Mouse (Mus musculus) gastrocnemius, postnatal 36 days (tissue): ENCODE measurements at regions not wholly inside any gene's neighbourhood (a gene's known extent, or its start where the extent isn't known, plus 50 kb on each side); places are given as distances from the start of the nearest gene placed in this dataset.

Experiments used
- DNase-seq, 2 experiments: peaks; one replicate each; pipeline ENCODE4 v3.0.0; 2022
- intact Hi-C: fragments of 180-260 bp; cut with DNase I; formaldehyde crosslinking; loops from one replicate; pipeline ENCODE4 v1.15.1; 2025

DNA sequence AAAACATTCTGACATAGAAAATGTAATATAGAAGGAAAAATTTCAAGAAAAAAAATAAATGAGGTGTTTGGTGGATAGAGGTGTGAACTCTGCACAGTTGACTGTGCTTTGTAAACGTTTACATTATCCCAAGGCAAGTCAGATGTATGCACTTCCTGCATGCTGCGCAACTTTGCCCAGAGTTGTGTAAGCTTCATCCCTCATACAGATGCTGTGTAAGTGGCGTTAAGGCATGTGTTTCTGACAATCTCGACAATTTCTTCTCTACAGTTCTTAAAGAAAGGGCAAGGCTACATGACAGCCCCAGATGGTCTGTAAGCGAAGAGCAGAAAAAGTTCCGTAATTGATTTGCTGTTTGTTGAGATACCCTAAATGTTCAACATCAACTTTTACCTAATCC lies 476.6 kb upstream of the Pitx2 start:
- DNase-seq, result no peak
- intact Hi-C loops, result no loop called here

DNA sequence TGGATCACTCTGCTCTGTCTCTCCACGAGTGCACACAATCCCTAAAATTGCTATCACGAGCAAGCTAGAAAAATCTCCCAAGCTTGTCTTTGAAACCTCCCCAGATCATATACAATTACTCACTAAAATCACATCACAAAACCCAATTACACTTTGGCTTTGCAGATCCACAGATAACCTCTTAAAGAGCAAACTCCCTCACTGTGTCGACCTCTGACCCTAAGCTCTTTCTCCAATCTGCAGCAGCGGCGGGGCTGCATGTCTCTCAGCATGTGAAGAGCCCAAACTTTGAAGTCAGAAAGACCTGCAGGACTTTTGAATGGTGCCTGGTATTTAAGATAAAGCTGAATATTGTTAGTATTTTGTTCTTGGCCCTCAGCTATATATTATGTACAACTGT lies 479.4 kb upstream of the Pitx2 start:
- no peak for DNase-seq
- intact Hi-C loops, result no loop called here

DNA sequence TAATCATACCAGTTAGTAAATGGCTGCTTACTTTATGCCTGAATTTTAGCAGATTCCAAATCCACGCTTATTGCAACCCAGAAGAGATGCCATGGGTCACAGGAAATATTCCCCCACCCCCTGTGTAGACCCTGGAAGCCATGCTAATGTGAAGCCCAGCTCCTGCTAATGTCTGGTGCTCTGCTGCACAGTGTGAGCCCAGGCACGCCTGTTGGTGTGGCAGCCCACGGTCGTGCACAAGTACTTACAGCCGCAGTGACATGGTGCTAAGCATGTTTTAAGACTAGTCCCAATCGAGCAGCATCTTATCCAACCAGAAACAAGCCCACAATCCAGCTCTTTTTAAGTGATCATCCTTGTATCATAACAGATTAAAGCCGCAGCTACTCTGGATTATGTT lies 480.5 kb upstream of the Pitx2 start:
- intact Hi-C loops, result no loop called here
- DNase-seq, result no peak

DNA sequence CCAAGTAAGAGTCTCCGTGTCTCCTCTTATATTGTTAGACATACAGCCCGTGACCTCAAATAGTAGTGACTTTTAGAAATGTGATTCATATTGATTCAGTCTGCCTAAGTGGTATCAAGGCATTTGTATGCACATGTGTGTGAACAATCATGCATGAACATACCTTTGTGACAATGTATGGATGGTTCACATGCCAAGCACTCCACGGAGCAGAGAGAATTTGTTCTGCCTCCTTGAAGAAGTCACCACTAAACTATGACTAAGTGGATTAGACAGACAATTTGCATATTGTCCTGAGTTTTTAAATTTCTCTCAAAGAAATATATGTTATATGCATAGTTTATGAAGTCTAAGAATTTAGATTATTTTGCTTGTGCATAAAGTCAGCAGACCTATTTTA lies 492.4 kb upstream of the Pitx2 start:
- no peak for DNase-seq
- intact Hi-C loops, result no loop called here

DNA sequence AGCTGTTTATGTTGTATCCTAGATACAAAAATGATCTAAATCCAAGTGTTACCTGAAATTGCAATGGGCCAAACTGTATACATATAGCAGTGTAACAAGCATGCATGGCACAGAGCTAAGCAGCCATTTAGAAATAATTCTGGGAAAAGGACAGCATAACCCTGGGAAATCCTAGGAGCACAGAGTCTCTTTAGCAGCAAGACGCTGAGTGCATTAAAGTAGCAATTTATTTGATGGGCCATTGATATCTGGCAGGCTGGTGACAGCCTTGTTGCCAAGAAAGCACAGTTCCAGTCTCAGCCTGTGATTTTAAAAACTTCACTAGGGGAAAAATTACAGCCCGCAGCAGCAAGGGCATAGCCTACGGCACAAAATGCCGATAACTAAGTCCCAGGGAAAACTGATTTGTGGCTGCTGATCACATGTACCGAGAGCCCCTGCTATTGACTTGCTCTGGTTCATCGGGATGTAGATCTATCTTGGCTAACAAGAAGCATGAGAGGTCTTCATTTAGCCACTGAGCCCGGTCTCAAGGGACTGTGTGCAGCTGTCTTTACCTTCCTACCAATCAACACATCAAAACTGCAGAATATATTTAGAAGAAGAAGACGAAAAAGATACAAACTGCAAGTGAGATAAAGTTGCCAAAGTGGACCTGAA lies 531.1 kb upstream of the Pitx2 start:
- intact Hi-C loops, result no loop called here

DNA sequence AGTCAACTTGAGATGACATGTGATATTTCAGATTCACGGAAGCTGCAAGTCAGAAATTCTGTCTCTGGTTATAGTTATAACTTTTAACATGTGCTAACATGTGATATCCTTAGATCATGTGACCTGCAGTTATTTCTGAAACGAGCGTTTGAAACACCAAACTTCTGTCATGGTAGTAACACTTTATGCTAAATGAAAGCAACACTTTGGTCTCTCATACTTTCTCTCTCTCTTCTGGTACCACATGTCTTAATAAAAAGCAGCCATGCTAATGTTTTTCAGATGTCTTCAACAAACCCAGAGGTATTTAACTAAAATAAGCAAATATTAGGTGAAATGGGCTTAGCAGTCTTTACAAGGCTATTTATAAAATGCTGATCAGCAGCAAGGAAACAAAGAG lies 534.5 kb upstream of the Pitx2 start:
- intact Hi-C loops, result no loop called here
- DNase-seq, result no peak

More for the DNA sequence above, 531.1 kb upstream of the Pitx2 start:
- DNase-seq, result no peak

DNA sequence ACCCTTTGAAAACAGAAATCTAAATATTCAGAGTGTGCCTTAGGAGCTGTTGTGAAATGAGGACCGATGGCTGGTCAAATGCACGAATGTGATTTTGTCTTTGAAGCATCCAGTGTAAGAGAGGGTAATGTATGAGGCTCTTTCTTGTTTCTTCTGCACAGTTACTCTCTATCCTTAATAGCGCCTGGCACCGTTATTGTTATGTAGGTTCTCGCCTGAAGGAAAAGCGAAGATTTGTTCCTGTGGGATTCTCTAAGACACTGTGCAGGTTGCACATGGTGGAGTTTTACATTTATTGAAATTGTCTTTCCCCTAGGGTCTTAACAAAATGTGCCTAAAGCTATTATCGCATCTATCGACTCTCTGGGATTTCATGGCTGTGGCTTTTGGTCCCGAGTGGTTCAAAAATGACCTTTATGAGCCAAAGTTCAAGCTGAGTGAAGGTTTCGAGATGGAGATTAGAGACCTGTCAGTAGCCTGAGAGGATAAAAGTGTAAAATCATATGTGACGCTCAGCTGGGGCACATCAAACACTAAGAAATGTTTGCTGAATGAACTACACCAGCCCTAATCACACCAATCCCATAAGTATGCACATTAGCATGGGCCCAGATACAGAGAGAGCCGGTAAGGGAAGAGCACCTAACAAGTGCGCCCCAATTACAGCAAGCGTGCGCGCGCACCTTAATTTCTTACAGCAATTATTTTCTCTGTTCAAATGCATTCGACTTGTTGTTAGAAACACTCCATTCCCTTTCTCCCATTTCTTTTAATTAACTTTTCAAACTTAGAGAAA lies 562.5 kb upstream of the Pitx2 start:
- DNase-seq, result no peak
- intact Hi-C loops, result no loop called here

DNA sequence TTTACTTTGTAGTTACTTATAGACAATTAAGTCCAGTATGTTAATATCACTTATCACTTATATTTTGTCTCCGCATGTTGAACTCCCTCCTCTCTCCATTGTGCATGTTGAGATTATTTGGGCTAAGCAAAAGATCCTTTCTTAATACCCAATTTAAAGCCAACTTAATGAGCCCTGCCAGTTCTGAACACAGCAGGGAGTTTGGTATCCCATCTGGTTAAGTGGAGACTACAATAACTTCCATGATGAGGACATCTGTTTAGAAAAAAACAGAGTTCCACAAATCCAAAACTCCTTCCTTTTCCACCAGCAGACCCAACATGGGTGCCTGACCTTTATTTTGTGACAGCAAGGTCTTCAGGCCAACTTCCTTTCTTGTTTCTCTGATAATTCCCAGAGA lies 572.0 kb upstream of the Pitx2 start:
- intact Hi-C loops, result no loop called here

DNA sequence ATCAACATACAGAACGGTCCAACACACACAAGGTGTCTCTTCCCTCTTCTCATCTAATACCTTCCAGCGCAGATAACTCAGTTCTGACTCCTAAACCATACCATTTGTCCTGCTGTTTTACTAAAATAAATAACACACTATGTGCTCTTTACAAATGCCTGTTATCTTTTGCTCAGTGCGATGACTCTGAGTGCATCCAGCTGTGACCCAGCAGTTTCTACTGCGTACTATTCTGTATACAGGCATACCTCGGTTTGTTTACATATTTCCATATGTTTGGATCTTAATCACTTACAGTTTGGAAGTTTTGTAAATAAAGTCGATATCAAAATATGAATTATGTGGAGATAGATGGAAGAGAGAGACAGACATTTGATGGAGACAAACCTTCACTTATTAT lies 583.0 kb upstream of the Pitx2 start:
- intact Hi-C loops, result no loop called here
- DNase-seq, result no peak

More for the DNA sequence above, 572.0 kb upstream of the Pitx2 start:
- no peak for DNase-seq

DNA sequence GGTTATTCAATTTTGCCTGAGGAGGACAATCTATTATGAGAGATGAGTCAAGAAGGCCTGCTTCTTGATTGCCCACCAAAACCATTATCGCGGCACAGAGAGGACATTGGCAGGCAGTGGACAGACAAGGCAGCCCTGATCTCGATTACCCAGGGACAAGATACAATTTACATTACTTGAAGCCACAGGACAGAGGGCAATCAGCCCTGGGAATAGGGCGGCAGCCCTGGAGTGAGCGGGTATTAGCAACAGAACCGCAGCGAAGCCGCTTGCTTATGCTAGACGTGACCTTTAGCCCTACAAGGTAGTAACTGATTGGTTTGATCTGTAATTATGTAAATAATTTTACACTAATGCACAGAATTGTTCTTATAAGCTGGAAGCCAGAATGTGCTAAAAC lies 586.0 kb upstream of the Pitx2 start:
- intact Hi-C loops, result no loop called here
- DNase-seq, result no peak

DNA sequence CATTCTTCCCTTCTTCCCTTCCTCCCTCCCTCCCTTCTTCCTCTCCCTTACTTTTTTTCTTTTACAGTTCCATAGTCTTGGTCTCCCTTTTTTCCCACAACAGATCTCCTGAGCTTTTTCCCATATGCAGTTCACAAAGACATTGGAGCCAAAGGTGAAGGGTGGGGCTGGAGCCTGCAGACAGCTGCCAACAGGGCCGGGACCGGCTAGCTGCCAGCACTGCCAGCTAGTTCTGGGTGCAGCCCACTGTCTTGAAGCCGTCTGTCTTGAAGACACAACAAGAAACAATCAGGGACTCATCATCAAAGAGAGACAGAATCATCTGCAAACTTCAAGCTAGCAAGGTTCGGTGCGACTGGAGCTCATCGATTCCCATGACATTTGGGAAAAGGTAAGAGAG lies 588.9 kb upstream of the Pitx2 start:
- DNase-seq, result no peak
- intact Hi-C loops, result no loop called here

DNA sequence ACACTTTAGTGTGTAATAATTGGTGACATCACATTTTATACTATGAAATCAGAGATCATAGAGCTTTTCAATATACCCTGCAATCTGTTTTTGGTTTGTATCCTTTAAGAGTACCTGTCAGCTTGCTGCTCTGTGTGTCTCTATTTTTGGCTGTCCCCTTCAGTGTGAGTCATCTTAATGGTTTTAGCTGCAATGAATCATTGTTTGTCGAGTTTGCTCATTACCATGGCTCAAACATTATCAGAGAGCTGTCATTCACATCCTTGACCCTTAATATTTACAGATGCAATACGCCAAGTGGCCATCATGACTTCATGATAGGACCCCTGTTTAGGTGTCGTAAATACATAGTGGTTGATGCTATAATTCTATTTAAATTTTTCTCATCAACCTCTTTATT lies 591.0 kb upstream of the Pitx2 start:
- intact Hi-C loops, result no loop called here
- DNase-seq, result no peak

DNA sequence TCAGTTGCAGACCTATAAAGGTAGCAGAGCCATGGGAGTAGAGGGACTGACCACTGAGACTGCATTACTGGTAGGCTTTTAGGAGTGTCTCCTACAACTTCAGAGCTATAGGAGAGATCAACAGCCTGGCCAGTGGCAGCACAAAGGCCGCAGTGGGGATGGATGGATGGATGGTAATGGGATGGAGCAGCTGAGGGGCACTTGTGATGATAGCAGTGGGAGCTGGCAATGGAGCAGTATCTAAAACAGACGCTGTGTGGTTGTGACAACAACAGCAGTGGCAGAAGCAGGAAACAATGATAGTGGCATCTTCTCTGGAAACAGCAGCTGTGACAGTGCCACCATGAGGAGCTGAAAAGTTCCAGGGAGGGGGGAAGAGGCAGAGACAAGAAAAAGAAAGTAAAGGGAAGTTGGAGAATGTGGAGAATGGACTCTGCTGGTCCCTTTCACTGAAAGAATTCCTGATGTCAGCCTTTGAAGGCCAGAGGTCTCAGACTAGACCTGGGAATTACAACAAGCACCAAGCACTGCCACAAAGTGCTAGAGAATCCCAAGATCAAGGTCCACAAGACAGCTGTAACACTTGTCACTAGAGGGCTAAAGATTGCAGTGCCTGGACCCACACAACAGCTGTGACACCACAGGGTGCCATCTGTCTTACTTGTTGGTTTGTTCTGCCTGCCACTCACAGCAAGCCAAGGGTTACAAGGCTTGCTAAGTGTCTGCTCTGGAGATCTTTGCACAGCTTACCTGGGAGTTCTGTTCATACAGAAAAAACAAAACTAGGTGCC lies 624.1 kb upstream of the Pitx2 start:
- DNase-seq, result no peak
- intact Hi-C loops, result no loop called here

DNA sequence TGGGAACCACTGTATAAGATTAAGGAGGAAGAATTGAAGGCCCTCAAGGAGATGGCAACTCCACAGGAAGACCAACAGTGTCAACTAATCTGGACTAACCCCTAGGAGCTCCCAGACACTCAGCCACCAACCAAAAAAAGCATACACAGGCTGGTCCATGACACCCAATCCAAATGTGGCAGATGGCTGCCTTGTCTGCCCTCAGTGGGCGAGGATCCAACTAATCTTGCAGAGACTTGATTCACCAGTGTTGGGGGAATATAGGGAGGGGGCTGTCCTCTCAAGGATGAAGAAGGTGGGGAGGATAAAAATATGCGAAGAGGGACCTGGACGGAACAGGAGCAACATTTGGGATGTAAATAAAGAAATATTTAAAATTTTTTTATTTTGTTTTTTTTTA lies 629.1 kb upstream of the Pitx2 start:
- DNase-seq, result no peak
- intact Hi-C loops, result no loop called here

DNA sequence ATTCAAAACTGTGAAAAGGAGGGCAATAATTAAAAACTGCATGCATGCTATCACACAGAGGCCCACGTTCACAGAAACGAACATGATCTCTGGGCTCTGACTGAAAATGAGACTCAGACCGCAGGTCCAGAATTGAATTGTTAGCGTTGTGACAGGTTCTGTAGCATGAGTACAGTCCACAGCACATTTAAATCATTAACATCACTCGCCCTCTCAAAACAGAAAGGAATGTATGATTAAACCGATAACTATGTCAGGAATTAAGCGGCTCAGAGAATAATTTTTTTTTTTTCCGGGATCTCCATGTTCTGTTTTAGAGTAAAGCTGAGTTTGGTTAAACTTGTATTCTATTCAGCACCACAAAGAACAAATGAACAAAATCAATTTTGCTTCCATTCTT lies 634.3 kb upstream of the Pitx2 start:
- DNase-seq, result no peak
- intact Hi-C loops, result no loop called here

DNA sequence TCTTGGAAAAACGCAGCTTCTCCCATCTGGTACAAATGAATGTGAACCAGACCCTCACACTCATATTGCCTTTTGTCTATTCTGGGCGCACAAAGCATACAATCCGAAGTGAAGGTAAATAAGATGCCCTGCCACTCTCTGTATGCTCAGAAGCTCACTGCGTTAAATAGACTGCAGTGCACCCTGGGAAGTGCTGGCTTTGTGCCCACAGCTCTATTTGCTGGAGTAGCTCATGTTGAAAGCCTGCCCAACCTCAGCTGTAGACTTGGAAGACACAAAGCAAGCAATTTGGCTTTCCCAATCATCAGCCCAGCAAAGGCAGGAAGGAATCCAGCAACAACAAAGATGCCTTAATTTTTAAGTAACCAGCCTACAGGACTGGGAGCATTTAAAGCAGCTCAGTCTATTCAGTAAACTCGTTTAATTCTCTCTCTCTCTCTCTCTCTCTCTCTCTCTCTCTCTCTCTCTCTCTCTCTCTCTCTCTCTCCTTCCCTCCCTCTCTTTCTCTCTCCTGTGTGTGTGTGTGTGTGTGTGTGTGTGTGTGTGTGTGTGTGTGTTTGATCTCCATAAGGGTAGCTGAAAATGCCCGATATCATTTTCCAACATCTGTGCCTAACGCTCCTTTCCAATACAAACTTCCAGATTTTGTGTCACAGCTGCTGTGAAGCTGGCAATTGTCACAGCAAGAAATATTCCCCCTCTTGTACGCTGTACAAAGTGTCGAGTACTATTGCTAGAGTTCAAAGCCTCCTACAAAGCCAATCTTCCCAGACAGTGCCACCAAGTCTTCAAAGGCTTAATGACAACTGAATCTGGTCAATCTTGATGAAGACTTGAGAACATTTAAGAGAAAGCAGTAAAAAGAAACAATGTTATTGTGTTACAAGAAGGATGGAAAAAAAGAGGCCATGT lies 650.5 kb upstream of the Fam241a start:
- intact Hi-C loops, result no loop called here
- DNase-seq, result peak; percentile 20 to 32

DNA sequence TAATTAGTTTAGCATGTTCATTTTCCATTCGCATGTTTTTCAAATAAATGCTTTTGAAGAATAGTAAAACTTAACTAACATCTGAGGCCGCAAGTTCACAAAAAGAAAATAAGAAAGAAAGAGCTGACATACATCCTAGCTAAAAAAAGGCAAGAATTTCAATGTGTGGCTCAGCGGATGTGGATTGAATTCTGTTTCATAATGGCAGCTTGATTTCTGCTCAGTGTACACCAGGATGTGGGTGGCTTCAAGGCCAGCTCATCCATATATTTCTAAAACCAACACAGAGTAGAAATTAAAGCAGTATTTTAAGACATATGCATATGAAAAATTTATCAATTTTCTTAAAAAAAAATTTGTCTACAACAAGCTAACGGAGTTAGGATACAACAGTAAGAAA lies 629.3 kb upstream of the Fam241a start:
- intact Hi-C loops, result no loop called here
- no peak for DNase-seq

DNA sequence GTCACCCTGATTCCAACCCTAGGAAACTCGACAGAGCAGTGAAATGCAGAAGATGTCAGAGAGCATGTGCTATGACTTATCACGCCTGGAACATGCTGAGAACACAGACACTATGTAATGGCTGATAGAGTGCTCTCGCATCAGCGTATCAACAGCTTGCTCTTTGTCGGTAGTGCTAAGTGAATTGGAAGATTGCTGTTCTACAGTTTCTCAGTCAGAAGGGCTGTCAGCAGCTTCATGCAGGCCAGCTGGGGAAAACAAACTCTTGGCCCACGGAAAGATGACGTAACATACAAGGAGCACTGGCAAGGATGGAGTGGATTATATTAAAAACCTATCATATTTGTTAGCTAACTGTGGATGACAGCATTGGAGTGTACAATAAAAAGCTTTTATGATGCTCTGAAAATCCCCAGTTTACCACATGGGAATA lies 624.6 kb upstream of the Fam241a start:
- intact Hi-C loops, result no loop called here
- DNase-seq, result peak in 1 of 2 experiments; percentile 17

DNA sequence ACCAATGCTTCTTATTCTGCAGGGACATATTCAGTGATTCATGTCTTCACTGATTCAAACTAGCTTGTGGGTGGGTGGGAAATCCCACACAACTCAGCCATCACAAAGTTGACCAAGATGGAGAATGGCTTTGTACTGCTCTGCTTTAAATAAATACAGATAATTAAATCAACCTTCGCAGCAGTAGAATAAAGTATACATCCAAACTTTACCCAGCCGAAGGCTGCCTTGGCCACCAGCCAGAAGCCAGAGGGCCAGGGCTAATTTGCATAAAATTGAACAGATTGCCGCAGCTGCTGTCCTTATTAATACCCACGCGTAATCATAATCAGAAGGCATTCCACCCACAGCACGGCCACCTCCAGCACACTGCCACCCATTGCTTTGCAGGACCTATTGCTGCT lies 623.8 kb upstream of the Fam241a start:
- intact Hi-C loops, result no loop called here
- peak in 1 of 2 experiments; percentile 12 for DNase-seq

DNA sequence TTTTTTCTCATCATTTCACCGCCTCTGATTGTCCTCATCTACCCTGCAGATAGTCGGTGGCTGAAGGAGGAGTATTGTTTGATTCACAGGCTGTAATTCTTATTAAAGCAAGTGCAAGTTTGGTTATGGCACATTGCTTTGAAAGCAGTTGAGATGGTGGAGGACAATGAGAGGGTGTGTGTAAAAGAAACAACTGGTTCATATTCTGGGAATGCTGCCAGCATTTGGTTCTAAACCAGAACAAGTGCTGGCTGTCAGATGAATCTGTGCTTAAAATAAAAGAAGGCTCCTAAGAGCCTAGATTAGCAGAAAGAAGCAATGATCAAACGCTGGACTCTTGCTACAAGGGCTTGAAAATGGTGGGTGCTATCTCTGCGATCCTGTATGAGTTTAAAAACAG lies 622.7 kb upstream of the Fam241a start:
- intact Hi-C loops, result no loop called here
- no peak for DNase-seq

DNA sequence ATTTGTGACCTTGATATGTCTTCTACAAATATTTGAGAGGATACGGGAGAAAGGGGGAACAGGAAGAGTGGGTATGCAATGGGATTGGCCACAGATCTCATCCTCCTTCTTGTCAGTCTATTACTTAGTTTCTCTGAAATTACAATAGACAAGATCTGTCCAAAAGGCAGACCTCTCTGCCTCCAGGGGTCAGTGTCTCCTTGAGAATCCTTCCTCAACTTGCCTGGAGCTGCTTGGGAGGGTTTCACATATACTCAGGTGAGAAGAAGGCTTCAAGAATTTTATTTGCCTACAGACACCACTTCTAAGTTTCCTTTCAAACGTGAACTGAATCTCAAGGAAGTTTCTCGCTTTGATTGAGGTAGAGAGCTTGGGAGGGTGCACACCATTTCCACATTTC lies 575.0 kb upstream of the Fam241a start:
- DNase-seq, result no peak
- intact Hi-C loops, result no loop called here
